Mouse (Mus musculus): ENCODE results near the gene Ccr8. TPM values are rescaled to one million over a fixed set of nuclear protein-coding genes. Genes with fewer than 3 reads are reported as not detected.

The Ccr8 gene
- polyA plus RNA-seq, 1 experiment from 2014 or later, result 0.38 TPM

DNA sequence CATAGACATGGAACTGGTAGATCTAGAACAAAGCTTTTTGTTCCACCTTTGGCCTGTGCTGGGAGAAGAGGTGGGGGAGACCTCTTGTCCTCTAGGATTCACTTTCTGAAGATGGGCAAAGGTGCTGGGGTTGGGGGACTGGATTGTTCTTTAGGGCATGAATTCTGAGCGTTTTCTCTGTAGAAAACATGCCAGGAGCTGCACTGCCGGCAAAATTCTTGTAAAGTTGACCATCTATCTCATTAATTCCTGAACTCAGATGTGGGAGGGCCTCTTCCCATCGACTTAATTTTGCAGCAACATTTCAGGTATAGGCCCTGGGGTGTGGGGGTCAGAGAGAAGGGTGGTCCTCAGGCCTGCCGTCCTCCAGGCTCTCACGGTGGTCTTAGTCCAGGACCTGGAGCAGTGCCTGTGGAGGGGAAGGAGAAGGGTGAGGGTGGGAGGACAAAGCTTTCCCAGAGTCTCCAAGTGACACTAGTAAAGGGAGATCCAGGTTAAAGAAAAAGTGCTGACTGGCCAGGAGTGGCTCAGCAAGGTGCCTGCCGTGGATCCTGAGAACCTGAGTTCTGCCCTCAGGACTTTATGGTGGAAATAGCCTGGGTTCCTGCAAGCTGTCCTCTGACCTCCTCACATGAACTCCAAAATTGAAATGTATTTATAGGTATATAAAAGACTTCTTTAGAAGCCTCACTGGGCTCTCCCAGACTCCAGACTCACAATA is 42.0 kb downstream of the Ccr8 start:
- Histone ChIP-seq H3K36me3 (ENCODE audit: control insufficient read depth, insufficient read depth, low read length) (peaks cover 29% of the 10 kb centered on the region), H3K27me3 (ENCODE audit: control insufficient read depth, insufficient read depth, low read depth, low read length) (no peaks in the 10 kb centered on the region), H3K9me3 (ENCODE audit: control insufficient read depth, low read length) (no peaks in the 10 kb centered on the region), H3K4me2 (ENCODE audit: low read depth, low read length) (no peak overlapping the region), H3K4me1 (replicated peaks; ENCODE audit: control insufficient read depth, insufficient read depth, low read length) (peaks cover 5% of the 10 kb centered on the region), H3K27ac (ENCODE audit: low read length) (no peak overlapping the region), H3K9ac (ENCODE audit: low read length) (no peak overlapping the region), H3K4me3 (ENCODE audit: low read length) (no peak overlapping the region)
- WGBS, result 30% methylated on average over 6 of the region's 6 CpGs
- no peak for ATAC-seq (ENCODE audit: low read depth)

GRCm38 (mm10) chr9:120134529-120135160 is 42.7 kb downstream of the Ccr8 start:
- H3K4me3 ChIP-seq (ENCODE audit: low read length), result no peak overlapping the region
- H3K27me3 ChIP-seq (ENCODE audit: control insufficient read depth, insufficient read depth, low read depth, low read length), result no peaks in the 10 kb centered on the region
- H3K9me3 ChIP-seq (ENCODE audit: control insufficient read depth, low read length), result no peaks in the 10 kb centered on the region
- ATAC-seq (ENCODE audit: low read depth), result no peak
- H3K4me2 ChIP-seq (ENCODE audit: low read depth, low read length), result no peak overlapping the region
- H3K9ac ChIP-seq (ENCODE audit: low read length), result no peak overlapping the region
- H3K36me3 ChIP-seq (ENCODE audit: control insufficient read depth, insufficient read depth, low read length), result peaks cover 23% of the 10 kb centered on the region
- 76% methylated on average over 13 of the region's 13 CpGs for WGBS
- H3K27ac ChIP-seq (ENCODE audit: low read length), result no peak overlapping the region
- no peaks in the 10 kb centered on the region for H3K4me1 ChIP-seq (replicated peaks; ENCODE audit: control insufficient read depth, insufficient read depth, low read length)

DNA sequence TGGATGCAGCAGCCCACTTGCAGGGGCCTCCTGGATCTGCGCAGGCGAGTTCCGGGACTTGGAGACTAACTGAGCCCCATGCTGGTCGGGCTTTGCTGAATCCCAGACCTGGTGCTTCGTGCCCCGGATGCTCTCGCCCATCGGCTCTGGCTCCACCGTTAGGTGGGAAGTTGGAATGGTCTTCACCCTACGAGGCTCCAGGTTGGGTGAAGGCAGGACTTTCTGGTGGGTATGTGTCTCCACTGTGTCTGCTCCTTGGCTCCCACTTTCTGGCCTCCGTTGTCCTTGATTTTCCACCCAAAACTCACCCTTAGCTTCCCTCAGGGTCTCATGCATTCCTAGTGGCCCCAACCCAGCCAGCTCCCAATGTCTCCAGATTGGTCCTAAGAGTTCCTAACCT is 43.5 kb downstream of the Ccr8 start:
- 86% methylated on average over 11 of the region's 11 CpGs for WGBS
- no peak for ATAC-seq (ENCODE audit: low read depth)

DNA sequence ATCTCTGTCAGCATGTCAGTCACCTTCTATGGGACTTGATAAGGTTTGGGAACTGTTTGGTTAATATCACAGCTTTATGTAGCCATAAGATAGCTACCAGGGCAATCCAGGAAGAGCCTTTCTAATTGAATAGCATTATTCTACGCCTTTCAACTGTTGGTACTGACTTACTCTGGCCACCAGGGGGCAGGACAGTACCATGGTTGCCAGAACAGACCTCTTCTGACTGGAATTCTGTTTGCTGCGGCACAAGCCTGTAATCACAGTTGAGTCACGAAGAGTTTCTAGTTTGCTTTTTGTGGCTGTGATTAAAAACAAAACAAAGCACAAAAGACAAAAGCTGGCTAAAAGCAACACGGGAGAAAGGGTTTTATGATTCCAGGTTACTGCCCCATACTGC is 48.7 kb downstream of the Ccr8 start:
- Histone ChIP-seq H3K27ac (ENCODE audit: low read length) (no peak overlapping the region), H3K27me3 (ENCODE audit: control insufficient read depth, insufficient read depth, low read depth, low read length) (no peaks in the 10 kb centered on the region), H3K9ac (ENCODE audit: low read length) (peak overlapping the region; percentile 49; the same call in 1 of the 2 replicates), H3K4me1 (replicated peaks; ENCODE audit: control insufficient read depth, insufficient read depth, low read length) (no peaks in the 10 kb centered on the region), H3K4me2 (ENCODE audit: low read depth, low read length) (no peak overlapping the region), H3K9me3 (ENCODE audit: control insufficient read depth, low read length) (no peaks in the 10 kb centered on the region), H3K4me3 (ENCODE audit: low read length) (no peak overlapping the region), H3K36me3 (ENCODE audit: control insufficient read depth, insufficient read depth, low read length) (no peaks in the 10 kb centered on the region)
- 6% methylated on average over 4 of the region's 4 CpGs for WGBS
- peak; percentile 60 for ATAC-seq (ENCODE audit: low read depth)

More for the DNA sequence above, 43.5 kb downstream of the Ccr8 start:
- Histone ChIP-seq H3K27ac (ENCODE audit: low read length) (no peak overlapping the region), H3K27me3 (ENCODE audit: control insufficient read depth, insufficient read depth, low read depth, low read length) (no peaks in the 10 kb centered on the region), H3K9ac (ENCODE audit: low read length) (no peak overlapping the region), H3K4me3 (ENCODE audit: low read length) (no peak overlapping the region), H3K36me3 (ENCODE audit: control insufficient read depth, insufficient read depth, low read length) (peaks cover 17% of the 10 kb centered on the region), H3K9me3 (ENCODE audit: control insufficient read depth, low read length) (no peaks in the 10 kb centered on the region), H3K4me1 (replicated peaks; ENCODE audit: control insufficient read depth, insufficient read depth, low read length) (no peaks in the 10 kb centered on the region), H3K4me2 (ENCODE audit: low read depth, low read length) (no peak overlapping the region)

DNA sequence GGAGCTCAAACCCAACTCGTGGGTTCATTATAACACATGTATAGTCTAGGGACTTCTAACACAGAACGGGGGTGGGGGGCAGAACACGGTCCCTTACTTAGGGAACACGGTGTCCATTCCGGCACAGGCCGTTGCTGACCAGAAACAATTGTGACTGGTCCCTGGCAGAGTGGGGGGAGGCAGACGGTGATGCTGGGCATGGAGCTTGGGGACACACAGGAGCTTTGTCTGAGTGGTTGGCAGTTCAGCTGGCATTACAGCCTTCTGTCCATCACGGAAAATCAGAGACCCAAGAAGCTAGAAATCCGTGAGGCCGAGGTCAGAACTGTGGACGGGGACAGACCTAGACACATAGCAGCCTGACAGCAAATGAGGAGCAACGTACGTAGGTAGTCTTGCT is 52.6 kb downstream of the Ccr8 start:
- 79% methylated on average over 13 of the region's 13 CpGs for WGBS
- H3K9ac ChIP-seq (ENCODE audit: low read length), result no peak overlapping the region
- no peaks in the 10 kb centered on the region for H3K4me1 ChIP-seq (replicated peaks; ENCODE audit: control insufficient read depth, insufficient read depth, low read length)
- ATAC-seq (ENCODE audit: low read depth), result no peak
- H3K27me3 ChIP-seq (ENCODE audit: control insufficient read depth, insufficient read depth, low read depth, low read length), result no peaks in the 10 kb centered on the region; the same call in 1 of the 2 replicates
- no peak overlapping the region for H3K4me3 ChIP-seq (ENCODE audit: low read length)
- H3K27ac ChIP-seq (ENCODE audit: low read length), result no peak overlapping the region
- H3K4me2 ChIP-seq (ENCODE audit: low read depth, low read length), result no peak overlapping the region
- H3K9me3 ChIP-seq (ENCODE audit: control insufficient read depth, low read length), result no peaks in the 10 kb centered on the region
- H3K36me3 ChIP-seq (ENCODE audit: control insufficient read depth, insufficient read depth, low read length), result no peaks in the 10 kb centered on the region

Other genes starting within 250 kb of the Ccr8 start
- gene Wdr48, start 197.2 kb upstream of the Ccr8 start, polyA plus RNA-seq (2015; fragmentation: Nextera tagmentation; extraction: Ambion mirVana), result 50.9 and 53.4 TPM in 2 replicates
- gene Gorasp1, start 154.5 kb upstream of the Ccr8 start, polyA plus RNA-seq (2015; fragmentation: Nextera tagmentation; extraction: Ambion mirVana), result 29.8 and 35.7 TPM in 2 replicates
- 1.3 and 2.1 TPM in 2 replicates for gene Ttc21a, start 154.5 kb upstream of the Ccr8 start, polyA plus RNA-seq (2015; fragmentation: Nextera tagmentation; extraction: Ambion mirVana)
- 9.6 and 9.8 TPM in 2 replicates for gene Csrnp1, start 107.5 kb upstream of the Ccr8 start, polyA plus RNA-seq (2015; fragmentation: Nextera tagmentation; extraction: Ambion mirVana)
- 1.3 and 1.6 TPM in 2 replicates for gene Xirp1, start 68.5 kb upstream of the Ccr8 start, polyA plus RNA-seq (2015; fragmentation: Nextera tagmentation; extraction: Ambion mirVana)
- gene Cx3cr1, start 22.2 kb upstream of the Ccr8 start, polyA plus RNA-seq (2015; fragmentation: Nextera tagmentation; extraction: Ambion mirVana), result 8.9 and 9.2 TPM in 2 replicates
- 29.8 and 29.9 TPM in 2 replicates for gene Slc25a38, start 18.3 kb downstream of the Ccr8 start, polyA plus RNA-seq (2015; fragmentation: Nextera tagmentation; extraction: Ambion mirVana)
- 1,386 and 1,480 TPM in 2 replicates for gene Rpsa, start 35.6 kb downstream of the Ccr8 start, polyA plus RNA-seq (2015; fragmentation: Nextera tagmentation; extraction: Ambion mirVana)
- gene Mobp, start 57.6 kb downstream of the Ccr8 start, polyA plus RNA-seq (2015; fragmentation: Nextera tagmentation; extraction: Ambion mirVana), result not detected in 2 replicates
- gene Myrip, start 209.4 kb downstream of the Ccr8 start, polyA plus RNA-seq (2015; fragmentation: Nextera tagmentation; extraction: Ambion mirVana), result 0.24 and 0.29 TPM in 2 replicates